Mouse (Mus musculus): ENCODE data around the gene Atp5c1. TPM values are rescaled to one million over a fixed set of nuclear protein-coding genes. Genes with fewer than 3 reads are reported as not detected.
A peak's percentile ranks its signal among the peaks of the same experiment; 100 is the strongest.

Atp5c1 gene
- polyA plus RNA-seq, 1 experiment from 2014 or later, result 661 TPM

DNA sequence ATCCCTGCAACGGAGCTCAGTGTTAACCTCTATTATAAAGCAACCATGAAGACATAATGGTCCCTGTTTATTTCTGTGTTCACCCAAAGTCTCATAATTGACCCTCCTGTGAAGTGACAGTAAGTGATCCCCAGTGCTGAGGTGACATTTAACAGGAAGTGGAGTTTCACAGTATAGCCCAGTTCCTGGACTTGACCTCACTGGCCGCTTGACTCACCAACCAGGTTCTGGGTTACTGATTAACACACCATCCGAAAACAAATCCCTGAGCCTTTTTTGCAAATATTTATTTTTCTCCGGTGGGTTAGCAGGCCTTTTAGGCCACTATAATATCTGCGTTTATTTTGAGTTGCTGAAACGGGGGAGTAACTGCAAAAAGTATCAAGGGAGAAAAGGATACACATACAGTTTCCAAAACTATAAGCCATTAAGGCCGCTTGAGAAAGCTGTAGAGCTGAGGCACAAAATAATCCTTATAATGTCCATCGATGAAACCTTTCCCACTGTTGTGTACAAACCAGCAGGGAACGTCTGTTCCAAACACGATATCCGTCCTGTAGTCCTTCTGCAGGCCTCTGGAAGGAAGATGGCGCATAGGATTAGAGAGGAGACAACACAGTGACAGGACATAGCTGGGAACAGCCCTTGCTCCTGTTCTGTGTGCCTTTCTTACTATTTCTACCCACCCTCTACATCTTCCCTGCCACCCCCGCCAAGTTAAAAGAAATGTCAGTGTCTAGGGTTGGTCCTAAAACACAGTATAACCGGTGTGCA lies 14.2 kb upstream of the Atp5c1 start:
- no peak overlapping the region for H3K27ac ChIP-seq
- H3K4me3 ChIP-seq (replicated peaks), result no peak overlapping the region
- 74% methylated on average over 14 of the region's 14 CpGs for WGBS
- no peak for ATAC-seq (replicated peaks; ENCODE audit: low FRiP score)
- peaks cover 47% of the 10 kb centered on the region for H3K36me3 ChIP-seq
- no peak overlapping the region for H3K4me2 ChIP-seq
- H3K9ac ChIP-seq, result no peak overlapping the region
- no peaks in the 10 kb centered on the region for H3K9me3 ChIP-seq (replicated peaks)
- H3K4me1 ChIP-seq, result no peaks in the 10 kb centered on the region
- H3K27me3 ChIP-seq, result no peaks in the 10 kb centered on the region

GRCm38 (mm10) chr2:10087256-10087850 lies 7.0 kb upstream of the Atp5c1 start:
- Histone ChIP-seq H3K4me3 (replicated peaks) (no peak overlapping the region), H3K9me3 (replicated peaks) (no peaks in the 10 kb centered on the region), H3K4me2 (no peak overlapping the region), H3K27ac (no peak overlapping the region), H3K4me1 (no peaks in the 10 kb centered on the region), H3K9ac (no peak overlapping the region), H3K27me3 (no peaks in the 10 kb centered on the region), H3K36me3 (peaks cover 76% of the 10 kb centered on the region)
- no peak for ATAC-seq (replicated peaks; ENCODE audit: low FRiP score)
- WGBS, result 79% methylated on average over 8 of the region's 8 CpGs

GRCm38 (mm10) chr2:10082737-10083136 lies 2.4 kb upstream of the Atp5c1 start:
- Histone ChIP-seq H3K9me3 (replicated peaks) (no peaks in the 10 kb centered on the region), H3K9ac (no peak overlapping the region), H3K27ac (no peak overlapping the region), H3K4me1 (peaks cover 25% of the 10 kb centered on the region), H3K4me2 (no peak overlapping the region), H3K36me3 (peaks cover 35% of the 10 kb centered on the region), H3K4me3 (replicated peaks) (no peak overlapping the region), H3K27me3 (no peaks in the 10 kb centered on the region)
- WGBS, result 48% methylated on average over 1 of the region's 1 CpGs
- ATAC-seq (replicated peaks; ENCODE audit: low FRiP score), result no peak

GRCm38 (mm10) chr2:10081453-10082080 lies 1.3 kb upstream of the Atp5c1 start:
- H3K4me2 ChIP-seq, result peak overlapping the region; percentile 69
- H3K27ac ChIP-seq, result no peak overlapping the region
- H3K36me3 ChIP-seq, result peaks cover 25% of the 10 kb centered on the region; the same call in 1 of the 2 replicates
- H3K4me3 ChIP-seq (replicated peaks), result peak overlapping the region; percentile 97
- ATAC-seq (replicated peaks; ENCODE audit: low FRiP score), result no peak
- WGBS, result 90% methylated on average over 5 of the region's 5 CpGs
- peaks cover 32% of the 10 kb centered on the region for H3K4me1 ChIP-seq
- no peaks in the 10 kb centered on the region for H3K27me3 ChIP-seq
- H3K9me3 ChIP-seq (replicated peaks), result no peaks in the 10 kb centered on the region
- H3K9ac ChIP-seq, result peak overlapping the region; percentile 84

- H3K9me3 ChIP-seq (replicated peaks), result no peaks in the 10 kb centered on the region
- WGBS, result under 1% methylated on average over 28 of the region's 28 CpGs
- ATAC-seq (replicated peaks; ENCODE audit: low FRiP score), result peak; percentile 78; the same call in 1 of the 2 replicates
Observed at GRCm38 (mm10) chr2:10079745-10080309, 483 bp downstream of the Atp5c1 start.

GRCm38 (mm10) chr2:10076675-10077074 lies 3.6 kb downstream of the Atp5c1 start:
- peaks cover 27% of the 10 kb centered on the region for H3K36me3 ChIP-seq
- no peak overlapping the region for H3K9ac ChIP-seq
- no peak overlapping the region for H3K4me3 ChIP-seq (replicated peaks)
- no peak overlapping the region for H3K27ac ChIP-seq
- H3K27me3 ChIP-seq, result no peaks in the 10 kb centered on the region
- peaks cover 46% of the 10 kb centered on the region for H3K4me1 ChIP-seq
- ATAC-seq (replicated peaks; ENCODE audit: low FRiP score), result no peak
- 74% methylated on average over 8 of the region's 8 CpGs for WGBS
- no peak overlapping the region; the same call in 1 of the 2 replicates for H3K4me2 ChIP-seq
- no peaks in the 10 kb centered on the region for H3K9me3 ChIP-seq (replicated peaks)

More at GRCm38 (mm10) chr2:10079745-10080309, 483 bp downstream of the Atp5c1 start:
- Histone ChIP-seq H3K27ac (peak overlapping the region; percentile 97), H3K27me3 (no peaks in the 10 kb centered on the region), H3K9ac (peak overlapping the region; percentile 98), H3K36me3 (peaks cover 23% of the 10 kb centered on the region; the same call in 1 of the 2 replicates), H3K4me2 (peak overlapping the region; percentile 67), H3K4me3 (replicated peaks) (peak overlapping the region; percentile 97), H3K4me1 (peaks cover 43% of the 10 kb centered on the region)

GRCm38 (mm10) chr2:10074470-10074869 lies 5.8 kb downstream of the Atp5c1 start:
- no peak overlapping the region for H3K9ac ChIP-seq
- WGBS, result 84% methylated on average over 7 of the region's 7 CpGs
- peaks cover 41% of the 10 kb centered on the region for H3K4me1 ChIP-seq
- H3K4me2 ChIP-seq, result no peak overlapping the region
- peaks cover 34% of the 10 kb centered on the region for H3K36me3 ChIP-seq
- no peak overlapping the region for H3K27ac ChIP-seq
- H3K4me3 ChIP-seq (replicated peaks), result no peak overlapping the region
- no peaks in the 10 kb centered on the region for H3K9me3 ChIP-seq (replicated peaks)
- no peaks in the 10 kb centered on the region for H3K27me3 ChIP-seq
- ATAC-seq (replicated peaks; ENCODE audit: low FRiP score), result no peak

DNA sequence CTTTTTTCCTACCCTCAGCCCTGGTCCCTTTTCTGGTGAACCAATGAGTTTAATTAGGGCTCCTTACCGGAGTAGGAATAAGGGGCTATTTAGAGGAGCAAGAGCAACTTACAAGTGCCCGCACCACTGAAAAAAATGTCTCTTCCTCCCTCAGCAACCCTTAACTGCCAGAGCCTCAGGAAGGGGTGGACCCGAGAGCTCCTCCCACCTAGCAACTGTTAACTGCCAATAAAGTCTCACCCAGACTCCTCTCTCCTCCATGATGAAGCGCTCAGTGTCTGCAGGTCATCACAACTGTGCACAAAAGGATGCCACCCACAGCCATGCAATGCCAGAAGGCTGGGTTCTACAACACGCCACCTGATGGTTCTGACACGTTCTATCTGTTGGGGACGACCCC lies 8.6 kb downstream of the Atp5c1 start:
- H3K27me3 ChIP-seq, result no peaks in the 10 kb centered on the region
- H3K27ac ChIP-seq, result no peak overlapping the region
- no peak for ATAC-seq (replicated peaks; ENCODE audit: low FRiP score)
- no peak overlapping the region for H3K4me3 ChIP-seq (replicated peaks)
- WGBS, result 50% methylated on average over 7 of the region's 7 CpGs
- H3K36me3 ChIP-seq, result peaks cover 60% of the 10 kb centered on the region
- H3K9me3 ChIP-seq (replicated peaks), result no peaks in the 10 kb centered on the region
- H3K4me1 ChIP-seq, result peaks cover 20% of the 10 kb centered on the region
- H3K4me2 ChIP-seq, result no peak overlapping the region
- no peak overlapping the region for H3K9ac ChIP-seq

- Histone ChIP-seq H3K9ac (no peak overlapping the region), H3K27me3 (no peaks in the 10 kb centered on the region), H3K9me3 (replicated peaks) (no peaks in the 10 kb centered on the region), H3K27ac (no peak overlapping the region), H3K36me3 (peaks cover 94% of the 10 kb centered on the region), H3K4me3 (replicated peaks) (no peak overlapping the region), H3K4me2 (no peak overlapping the region), H3K4me1 (no peaks in the 10 kb centered on the region)
- WGBS, result 89% methylated on average over 5 of the region's 5 CpGs
- ATAC-seq (replicated peaks; ENCODE audit: low FRiP score), result no peak
Observed at GRCm38 (mm10) chr2:10058836-10059235, 21.5 kb downstream of the Atp5c1 start.

DNA sequence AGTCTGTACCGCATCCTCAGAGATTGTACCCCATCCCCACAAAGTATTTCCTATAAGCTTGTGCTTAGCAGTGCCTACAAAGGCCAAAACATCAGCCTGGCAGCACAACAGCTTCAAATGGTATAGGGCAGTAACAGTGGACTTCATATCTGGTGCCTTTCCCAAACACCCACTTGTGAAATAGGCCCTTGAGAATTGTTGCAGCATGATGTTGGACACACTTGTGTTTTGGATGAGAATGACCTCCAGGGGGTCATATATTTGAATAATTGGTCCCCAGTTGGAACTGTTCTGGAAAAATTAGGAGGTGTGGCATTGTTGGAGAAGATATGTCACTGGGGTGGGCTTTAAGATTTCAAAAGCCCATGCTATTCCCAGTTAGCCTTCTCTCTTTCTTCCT lies 28.3 kb downstream of the Atp5c1 start:
- no peak overlapping the region for H3K4me3 ChIP-seq (replicated peaks)
- H3K36me3 ChIP-seq, result peaks cover 31% of the 10 kb centered on the region
- no peaks in the 10 kb centered on the region for H3K9me3 ChIP-seq (replicated peaks)
- H3K4me1 ChIP-seq, result peaks cover 11% of the 10 kb centered on the region
- H3K4me2 ChIP-seq, result no peak overlapping the region
- no peak overlapping the region for H3K9ac ChIP-seq
- WGBS, result 90% methylated on average over 1 of the region's 1 CpGs
- H3K27ac ChIP-seq, result no peak overlapping the region
- no peaks in the 10 kb centered on the region for H3K27me3 ChIP-seq
- ATAC-seq (replicated peaks; ENCODE audit: low FRiP score), result no peak

DNA sequence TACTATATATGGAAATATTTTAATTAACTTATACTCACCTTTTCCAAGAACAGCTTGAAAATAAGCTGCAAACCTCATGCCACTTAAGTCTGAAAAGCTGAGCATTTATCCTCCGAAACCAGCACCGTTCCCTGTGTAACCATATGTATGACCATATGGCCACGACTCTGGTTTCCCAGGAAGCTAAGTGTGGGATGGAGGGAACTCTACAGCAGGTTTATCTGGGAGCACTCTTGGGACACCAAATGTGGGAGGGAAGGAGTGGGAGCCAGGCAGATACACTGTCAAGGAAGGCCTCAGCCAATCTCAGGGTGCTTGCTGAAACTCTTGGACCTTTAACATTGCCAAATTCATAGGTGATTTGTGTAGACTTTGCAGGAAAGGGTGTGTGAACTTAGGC lies 29.4 kb downstream of the Atp5c1 start:
- H3K4me1 ChIP-seq, result peaks cover 14% of the 10 kb centered on the region
- H3K4me2 ChIP-seq, result no peak overlapping the region
- H3K9ac ChIP-seq, result no peak overlapping the region
- peaks cover 22% of the 10 kb centered on the region for H3K36me3 ChIP-seq
- WGBS, result 81% methylated on average over 3 of the region's 3 CpGs
- no peaks in the 10 kb centered on the region for H3K27me3 ChIP-seq
- no peak for ATAC-seq (replicated peaks; ENCODE audit: low FRiP score)
- H3K9me3 ChIP-seq (replicated peaks), result no peaks in the 10 kb centered on the region
- H3K4me3 ChIP-seq (replicated peaks), result no peak overlapping the region
- H3K27ac ChIP-seq, result no peak overlapping the region

GRCm38 (mm10) chr2:10049456-10049855 lies 30.9 kb downstream of the Atp5c1 start:
- Histone ChIP-seq H3K36me3 (peaks cover 8% of the 10 kb centered on the region), H3K9ac (no peak overlapping the region), H3K27ac (no peak overlapping the region), H3K4me3 (replicated peaks) (peak overlapping the region; percentile 94), H3K9me3 (replicated peaks) (no peaks in the 10 kb centered on the region), H3K4me1 (peaks cover 14% of the 10 kb centered on the region), H3K4me2 (peak overlapping the region; percentile 83), H3K27me3 (no peaks in the 10 kb centered on the region)
- no peak for ATAC-seq (replicated peaks; ENCODE audit: low FRiP score)
- 20% methylated on average over 10 of the region's 10 CpGs for WGBS

Data from kidney, embryonic 15.5 days (tissue).